Mouse (Mus musculus): ENCODE measurements around the gene Olfr348.

Olfr348 gene

DNA sequence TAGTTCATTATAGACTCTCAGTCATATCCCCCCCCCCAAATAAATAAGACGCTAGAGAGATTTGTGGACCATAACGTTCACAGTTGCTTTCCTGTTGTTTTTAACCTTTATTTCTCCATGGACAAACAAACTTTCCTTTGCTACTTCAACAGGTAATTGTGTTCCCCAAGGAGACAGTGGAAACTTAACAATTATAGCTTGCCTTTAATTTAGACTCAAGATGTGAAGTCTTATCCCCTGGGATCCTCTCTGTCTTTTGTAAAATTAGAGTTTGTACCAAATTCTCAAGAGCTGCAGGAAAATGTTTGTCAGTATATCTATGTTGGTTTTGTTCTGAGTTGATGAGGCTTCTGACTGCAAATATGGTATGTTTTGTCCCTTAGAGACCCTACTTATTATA is at the start of gene Olfr348:
TSS of gene Olfr348 (plus strand) at position 301 of the 400 bp plus-strand sequence.
- DNase-seq (ENCODE audit: low read depth, low spot score) = no peak

DNA sequence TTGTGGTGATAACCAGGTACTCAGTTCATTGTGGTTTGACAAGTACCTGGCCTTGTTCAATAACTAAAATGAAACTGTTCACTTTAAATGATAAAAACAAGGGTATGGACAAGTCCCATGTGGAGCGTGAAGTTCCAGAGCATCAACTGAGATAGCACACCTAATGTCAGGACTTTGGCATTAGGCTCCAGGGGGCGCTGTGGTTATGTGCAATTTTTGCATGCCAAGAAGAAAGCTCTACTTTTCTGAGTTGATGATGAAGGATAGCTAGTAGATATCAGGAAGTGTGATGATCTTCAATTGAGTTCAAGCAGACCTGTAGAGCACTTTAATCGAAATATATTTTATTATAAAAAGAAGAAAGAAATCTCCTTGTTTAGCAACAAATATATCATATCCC is 47.9 kb upstream of the Olfr348 start:
- no peak for DNase-seq (ENCODE audit: low read depth, low spot score)

DNA sequence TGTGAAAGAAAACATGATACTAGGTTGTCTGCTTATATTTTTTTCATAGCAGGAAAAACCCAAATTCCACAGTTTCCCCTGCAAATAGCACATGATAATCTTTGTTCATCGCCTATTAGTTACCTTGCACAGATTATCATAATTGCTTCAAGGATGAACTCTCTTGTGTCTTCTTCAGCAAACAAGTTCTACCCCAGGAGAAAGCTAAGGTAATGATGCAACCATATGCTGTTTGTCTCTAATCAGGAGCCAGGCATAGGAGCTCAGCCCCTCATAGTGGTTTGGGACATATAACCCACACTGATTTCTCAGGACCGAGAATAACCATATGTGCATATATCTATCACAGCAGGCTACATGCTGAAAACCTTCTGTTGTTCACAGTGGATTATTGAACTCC is 6.2 kb downstream of the Olfr348 start, which contains the start of gene Olfr50:
TSS of gene Olfr50 (plus strand) at position 301 of the 400 bp plus-strand sequence.
- DNase-seq (ENCODE audit: low read depth, low spot score) = no peak

DNA sequence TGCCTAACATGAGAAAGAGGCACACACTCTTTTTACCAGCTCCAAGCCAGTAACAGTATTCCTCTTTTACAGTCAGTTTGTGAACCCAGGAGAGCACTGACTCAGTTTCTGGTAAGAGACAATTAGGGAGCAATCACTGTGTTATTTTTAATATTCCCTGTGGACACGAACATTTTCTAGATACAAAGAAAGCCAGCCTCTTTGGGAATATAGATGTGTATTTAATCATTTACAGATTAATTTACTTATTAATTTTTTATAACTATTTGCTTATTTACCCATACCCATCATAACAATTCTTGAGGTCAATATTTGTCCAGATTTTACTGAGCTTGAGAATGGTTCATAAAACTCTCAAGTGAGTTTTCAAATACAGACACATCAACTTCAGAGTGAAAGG is 32.9 kb downstream of the Olfr348 start, which contains the start of gene Olfr3:
TSS of gene Olfr3 (minus strand) at position 101 of the 400 bp plus-strand sequence.
- no peak for DNase-seq (ENCODE audit: low read depth, low spot score)
